Mouse (Mus musculus) retina, adult 2 months (tissue): Measurements from ENCODE around the gene Rps6kb2.
A peak's percentile ranks its signal among the peaks of the same experiment; 100 is the strongest.

Experiments
- DNase-seq: peaks from one replicate; pipeline ENCODE4 v3.0.0-alpha.2; 2012; ENCODE audit warnings: low read depth, low spot score

Gene Rps6kb2

GRCm38 (mm10) chr19:4155223-4156072 is 7.7 kb downstream of the Rps6kb2 start:
- DNase-seq: no peak

- DNase-seq: no peak
These were observed 8.5 kb downstream of the Rps6kb2 start for GRCm38 (mm10) chr19:4154437-4155222.

GRCm38 (mm10) chr19:4153232-4153654 is 9.9 kb downstream of the Rps6kb2 start, which contains the start of gene Ptprcap:
Ptprcap (plus strand) TSS chr19:4153604.
- peak; percentile 61 for DNase-seq

- DNase-seq: no peak
These were observed 10.5 kb downstream of the Rps6kb2 start for GRCm38 (mm10) chr19:4152445-4153231.

- DNase-seq: no peak
These were observed 11.3 kb downstream of the Rps6kb2 start for GRCm38 (mm10) chr19:4151898-4152297.

GRCm38 (mm10) chr19:4151488-4151860 is 11.7 kb downstream of the Rps6kb2 start:
- no peak for DNase-seq

- no peak for DNase-seq
These were observed 12.3 kb downstream of the Rps6kb2 start for GRCm38 (mm10) chr19:4150567-4151487.

- no peak for DNase-seq
These were observed 13.2 kb downstream of the Rps6kb2 start for GRCm38 (mm10) chr19:4149764-4150461.

- no peak for DNase-seq
These were observed 13.9 kb downstream of the Rps6kb2 start for GRCm38 (mm10) chr19:4149283-4149682.

- DNase-seq: no peak
These were observed 14.3 kb downstream of the Rps6kb2 start for GRCm38 (mm10) chr19:4148819-4149218.

GRCm38 (mm10) chr19:4148491-4148806 is 14.7 kb downstream of the Rps6kb2 start, which contains the start of gene Coro1b:
Coro1b (plus strand) TSS chr19:4148619.
- peak; percentile 75 for DNase-seq

GRCm38 (mm10) chr19:4147782-4148490 is 15.2 kb downstream of the Rps6kb2 start:
- no peak for DNase-seq

- no peak for DNase-seq
These were observed 16.1 kb downstream of the Rps6kb2 start for GRCm38 (mm10) chr19:4147022-4147405.

- DNase-seq: no peak
These were observed 16.7 kb downstream of the Rps6kb2 start for GRCm38 (mm10) chr19:4146366-4147021.

GRCm38 (mm10) chr19:4145936-4146335 is 17.2 kb downstream of the Rps6kb2 start:
- DNase-seq: no peak

GRCm38 (mm10) chr19:4144550-4145498 is 18.3 kb downstream of the Rps6kb2 start:
- no peak for DNase-seq

- DNase-seq: no peak
These were observed 19.3 kb downstream of the Rps6kb2 start, which contains the start of gene Cabp4 for GRCm38 (mm10) chr19:4143759-4144268. Cabp4 (minus strand) TSS chr19:4144033.
